Mouse (Mus musculus) spleen, adult 2 months (tissue): ENCODE measurements at regions not wholly inside any gene's neighbourhood (a gene's known extent, or its start where the extent isn't known, plus 50 kb on each side); places are given as distances from the start of the nearest gene placed in this dataset.

Source experiments
- CTCF ChIP-seq: fragments of 200-500 bp; IDR thresholded peaks from 2 replicates; pipeline ENCODE4 v1.5.1; 2011; ENCODE audit warnings: mild to moderate bottlenecking, inconsistent platforms; ENCODE audit not compliant: insufficient read depth, insufficient read length, insufficient replicate concordance; ENCODE audit errors: extremely low read depth
- POLR2A ChIP-seq: fragments of 200-500 bp; IDR thresholded peaks from 2 replicates; pipeline ENCODE4 v1.6.1; 2011; ENCODE audit warnings: low read depth, low read length, inconsistent platforms

GRCm38 (mm10) chr2:179386871-179387270 is 55.4 kb upstream of the Cdh4 start:
- no peak for TF ChIP-seq POLR2A
- no peak for TF ChIP-seq CTCF
